Mouse (Mus musculus) E14TG2a.4 (cell line): Measurements from ENCODE around the gene Slco1a4.

Experiments used
- CTCF ChIP-seq: conservative IDR thresholded peaks from 2 replicates; pipeline ENCODE4 v1.5.1; 2014; ENCODE audit warnings: low read length
- NANOG ChIP-seq: IDR thresholded peaks from 2 replicates; pipeline ENCODE4 v1.6.1; 2014; ENCODE audit warnings: borderline replicate concordance, low read length, mixed read lengths

- no peak for TF ChIP-seq NANOG
- TF ChIP-seq CTCF = no peak
These were observed 1.9 kb upstream of the Slco1a4 start for GRCm38 (mm10) chr6:141857735-141858531.
